Mouse (Mus musculus): ENCODE measurements at regions not wholly inside any gene's neighbourhood (a gene's known extent, or its start where the extent isn't known, plus 50 kb on each side); places are given as distances from the start of the nearest gene placed in this dataset.

DNA sequence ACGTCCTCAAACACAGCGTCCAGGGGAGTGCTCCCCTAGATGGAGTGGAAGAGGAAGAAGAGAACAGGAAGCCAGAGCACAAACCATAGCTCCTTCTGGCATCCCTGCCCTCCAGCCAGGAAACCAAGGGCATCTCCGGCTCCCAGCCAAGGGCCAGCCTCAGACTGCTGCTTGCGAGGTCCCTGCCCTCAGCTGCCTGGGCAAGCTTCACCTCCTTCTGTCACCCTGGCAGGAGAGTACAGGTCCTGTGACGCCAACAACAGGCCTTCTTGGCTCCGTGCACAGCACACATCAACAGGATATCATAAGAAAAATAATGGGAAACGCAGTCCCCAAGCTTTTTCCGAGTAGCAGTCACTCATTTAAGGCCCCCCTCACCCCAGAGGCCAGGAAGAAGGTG lies 212.9 kb upstream of the Mocs1 start:
- DNase-seq (ENCODE audit: low read depth, low spot score), result no peak

DNA sequence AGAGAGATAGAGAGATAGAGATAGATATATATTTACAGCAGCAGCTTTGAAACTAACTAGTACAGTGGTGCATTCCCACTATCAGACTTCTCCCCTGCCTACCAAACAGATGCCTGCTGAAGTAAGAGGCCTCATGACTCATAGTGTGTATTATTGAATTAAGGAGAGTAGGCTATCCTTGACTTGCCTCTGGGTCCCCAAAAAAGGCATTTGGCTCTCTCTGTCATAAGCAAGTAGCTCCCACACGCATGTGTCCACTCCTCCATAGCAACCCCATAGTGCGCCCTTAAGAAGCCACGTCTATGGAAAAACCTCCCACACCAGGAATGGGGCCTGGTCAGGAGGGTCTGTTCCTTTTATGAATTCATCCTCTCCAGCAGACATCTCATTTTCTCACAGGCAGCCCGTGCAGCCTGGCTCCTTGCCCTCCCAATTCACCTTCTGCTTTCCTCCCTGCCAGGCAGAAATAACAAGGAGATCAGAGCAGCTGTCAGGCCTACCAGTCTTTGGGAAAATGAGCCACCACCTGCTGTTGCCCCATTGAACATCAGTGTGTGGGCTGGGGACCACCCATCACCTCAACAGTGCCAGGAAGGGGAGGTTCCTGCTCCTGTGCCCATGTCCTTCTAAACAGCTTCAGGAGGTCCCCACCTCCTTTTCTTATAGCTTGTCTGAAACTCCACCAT lies 208.5 kb upstream of the Mocs1 start:
- DNase-seq (ENCODE audit: low read depth, low spot score), result peak; percentile 65

DNA sequence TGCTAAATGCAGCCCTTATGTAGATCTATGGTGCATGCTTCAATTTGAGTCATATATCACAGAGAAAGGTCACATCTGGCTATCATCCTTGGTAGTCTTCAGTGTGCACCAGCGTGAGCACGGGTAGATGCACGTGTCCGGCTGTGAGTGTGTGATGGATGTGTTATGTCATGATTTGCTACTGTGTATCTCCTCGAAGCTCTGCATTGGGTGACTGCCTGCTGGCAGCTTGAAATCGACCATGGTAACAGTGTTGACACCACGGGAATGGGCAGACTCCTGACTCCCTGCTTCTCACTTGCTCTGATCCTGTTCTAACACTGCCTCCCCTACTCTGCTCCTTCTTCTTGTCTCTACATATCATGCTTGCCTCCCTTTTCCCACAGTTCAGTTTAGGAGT lies 204.9 kb upstream of the Mocs1 start:
- no peak for DNase-seq (ENCODE audit: low read depth, low spot score)

DNA sequence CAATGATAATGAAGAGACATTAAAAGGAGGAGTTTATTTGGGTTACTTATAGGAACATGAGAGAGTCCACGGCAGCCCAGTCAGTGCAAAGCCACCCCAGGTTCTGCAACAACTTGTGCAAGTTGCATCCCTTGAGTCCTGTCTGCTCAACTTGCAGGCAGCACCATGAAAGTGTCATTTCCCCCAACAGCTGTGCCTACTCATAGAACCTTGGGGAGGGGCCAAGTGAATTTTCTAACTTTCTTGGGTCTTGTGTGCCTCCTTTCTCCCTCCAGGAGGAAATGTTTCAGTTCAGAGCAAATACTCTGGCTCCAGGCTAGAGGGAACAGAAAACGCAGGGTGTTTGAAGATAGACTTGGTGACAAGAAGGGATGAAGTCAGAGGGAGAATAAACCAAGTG lies 204.5 kb upstream of the Mocs1 start:
- no peak for DNase-seq (ENCODE audit: low read depth, low spot score)

DNA sequence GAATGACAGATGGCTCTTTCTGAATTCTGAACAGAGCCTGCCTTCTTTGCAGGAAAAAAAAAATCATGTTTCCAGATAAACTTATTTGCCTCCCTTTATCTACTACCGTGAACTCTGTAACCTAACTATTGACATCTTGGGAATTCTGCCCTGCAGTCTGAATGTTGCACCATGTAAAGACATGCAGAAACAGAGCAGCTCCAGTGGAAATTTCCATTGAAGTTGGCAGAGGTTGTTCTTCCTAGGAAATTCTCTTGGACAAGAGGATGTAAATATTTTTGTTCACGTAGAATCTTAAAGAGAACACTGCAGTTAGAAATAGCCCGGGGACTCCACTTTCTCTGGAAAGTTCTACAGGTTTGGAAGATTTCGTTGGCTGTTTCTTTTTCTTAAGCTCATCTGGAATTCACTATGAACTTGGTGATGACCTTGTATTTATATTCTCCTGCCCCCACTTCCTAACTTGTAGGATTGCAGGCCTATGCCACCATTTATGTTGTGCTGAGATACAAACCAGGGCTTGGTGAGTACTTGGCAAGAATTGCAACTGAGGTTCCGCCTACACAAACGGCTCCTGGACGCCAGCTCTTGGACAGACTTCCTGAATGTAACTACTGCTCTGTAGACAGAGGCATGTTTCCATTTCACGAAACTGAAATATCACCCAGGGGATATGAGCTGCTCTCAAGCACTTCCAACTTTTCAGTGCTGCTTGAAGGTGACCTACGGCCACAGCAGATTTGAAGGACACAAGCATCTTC lies 202.7 kb upstream of the Mocs1 start:
- DNase-seq (ENCODE audit: low read depth, low spot score), result peak; percentile 61

DNA sequence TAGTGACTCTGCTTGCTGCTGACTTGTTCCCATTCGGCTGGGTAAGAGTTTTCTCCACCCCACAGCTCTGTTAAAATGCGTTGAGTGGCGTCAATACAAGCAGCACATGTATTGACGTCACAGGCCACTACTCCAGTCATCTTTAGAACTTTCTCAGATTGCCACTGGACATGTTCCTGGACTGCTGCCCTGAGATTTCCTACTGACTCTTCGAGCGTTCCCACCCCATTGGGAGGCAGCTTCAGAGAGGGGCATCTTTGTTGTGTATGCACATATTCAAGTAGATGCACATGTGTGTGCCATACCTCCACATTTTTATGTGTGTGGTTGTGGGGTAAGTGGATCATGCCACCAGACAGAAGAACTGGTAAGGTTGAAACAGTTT lies 202.2 kb upstream of the Mocs1 start:
- DNase-seq (ENCODE audit: low read depth, low spot score), result no peak

DNA sequence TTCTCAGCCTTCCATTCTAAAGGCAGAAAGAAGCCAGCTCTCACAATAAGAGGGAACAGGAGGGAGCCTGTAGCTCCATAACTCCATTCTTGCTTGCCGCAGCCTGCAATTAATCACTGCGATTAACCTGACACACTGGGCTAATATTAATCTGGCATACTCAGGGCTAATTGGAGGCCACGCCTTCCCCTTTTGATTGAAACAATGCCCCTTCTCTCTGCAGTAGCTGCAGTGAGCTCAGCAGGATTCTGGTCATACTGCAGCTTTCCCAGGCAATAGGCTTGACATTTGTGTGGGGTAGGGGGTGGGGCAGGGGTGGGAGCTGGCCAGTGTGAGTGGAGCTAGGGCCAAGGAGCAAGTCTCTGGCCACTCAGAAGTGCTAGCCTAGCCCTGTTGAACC lies 196.9 kb upstream of the Mocs1 start:
- DNase-seq (ENCODE audit: low read depth, low spot score), result no peak

DNA sequence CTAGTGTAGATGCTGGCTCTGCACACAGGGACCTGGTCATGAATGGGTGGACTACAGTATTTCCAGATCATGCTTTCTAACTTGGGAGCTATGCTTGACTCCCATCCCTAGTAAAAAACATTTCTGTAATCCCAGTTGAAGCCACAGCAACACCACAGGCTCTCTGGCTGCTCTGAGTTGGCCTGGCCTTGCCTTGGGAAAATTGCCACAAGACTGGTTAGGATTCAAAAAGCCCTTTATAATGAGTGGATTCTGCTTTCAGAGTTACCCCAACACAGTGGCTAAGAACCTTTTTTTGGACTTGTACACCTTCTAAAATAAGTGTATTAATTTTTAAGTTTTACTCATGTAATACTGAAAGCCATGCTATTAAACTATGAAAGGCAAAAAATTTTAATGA lies 188.1 kb upstream of the Mocs1 start:
- DNase-seq (ENCODE audit: low read depth, low spot score), result no peak

DNA sequence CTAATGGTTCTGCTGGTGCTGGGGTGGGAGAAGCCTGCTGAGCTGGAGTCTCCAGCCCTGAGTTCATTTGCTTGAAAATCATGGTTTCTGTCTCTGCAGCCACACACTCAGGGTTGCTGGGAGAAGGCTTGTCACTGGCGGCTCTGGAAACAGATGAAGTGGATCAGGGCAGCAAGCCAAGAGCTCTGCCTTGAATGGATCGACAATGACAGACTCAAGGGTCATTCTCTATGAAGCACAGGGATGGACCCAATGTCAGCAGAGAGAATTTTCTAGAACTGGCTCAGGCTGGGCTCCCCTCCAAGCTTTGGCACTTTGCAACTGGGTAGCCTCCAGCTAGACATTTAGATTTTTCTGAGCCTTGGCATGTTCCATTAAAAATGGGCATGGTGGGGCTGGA lies 184.7 kb upstream of the Mocs1 start:
- no peak for DNase-seq (ENCODE audit: low read depth, low spot score)

DNA sequence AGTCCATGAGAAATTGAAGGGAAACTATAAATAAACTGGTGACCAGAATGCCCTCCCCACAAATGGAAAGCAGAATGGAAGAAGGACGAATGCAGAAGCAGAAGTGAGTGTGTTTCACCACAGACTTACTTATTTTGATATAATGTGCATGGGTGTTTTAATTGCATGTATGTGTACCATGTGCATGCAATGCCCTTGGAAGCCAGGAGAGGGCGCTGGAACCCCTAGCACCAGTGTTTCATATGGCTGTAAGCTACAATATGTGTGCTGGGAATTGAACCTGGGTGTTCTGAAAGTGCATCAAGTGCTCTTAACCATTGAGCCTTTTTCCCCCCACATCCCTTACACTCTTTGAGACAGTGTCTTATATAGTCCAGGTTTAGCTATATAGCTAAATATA lies 183.1 kb upstream of the Mocs1 start:
- DNase-seq (ENCODE audit: low read depth, low spot score), result no peak

DNA sequence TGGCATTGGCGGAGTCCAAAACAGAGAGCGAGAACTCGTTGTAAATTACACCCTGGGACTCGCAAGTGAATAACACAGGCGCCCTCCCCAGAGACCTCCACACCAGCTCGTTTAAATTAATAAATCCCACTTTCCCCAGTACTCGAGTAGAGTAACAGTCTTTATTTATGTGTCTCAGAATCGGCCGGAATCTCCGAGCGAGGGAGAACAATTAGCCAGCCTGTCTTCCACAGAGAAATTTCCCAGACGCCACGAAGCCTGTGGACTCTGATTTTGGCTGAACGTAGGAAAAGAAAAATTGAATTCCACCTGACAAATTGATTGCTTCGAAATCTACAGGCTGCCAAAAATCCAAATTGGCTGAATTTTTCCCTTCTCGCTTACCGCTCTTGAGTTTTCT lies 180.9 kb upstream of the Mocs1 start:
- DNase-seq (ENCODE audit: low read depth, low spot score), result no peak

DNA sequence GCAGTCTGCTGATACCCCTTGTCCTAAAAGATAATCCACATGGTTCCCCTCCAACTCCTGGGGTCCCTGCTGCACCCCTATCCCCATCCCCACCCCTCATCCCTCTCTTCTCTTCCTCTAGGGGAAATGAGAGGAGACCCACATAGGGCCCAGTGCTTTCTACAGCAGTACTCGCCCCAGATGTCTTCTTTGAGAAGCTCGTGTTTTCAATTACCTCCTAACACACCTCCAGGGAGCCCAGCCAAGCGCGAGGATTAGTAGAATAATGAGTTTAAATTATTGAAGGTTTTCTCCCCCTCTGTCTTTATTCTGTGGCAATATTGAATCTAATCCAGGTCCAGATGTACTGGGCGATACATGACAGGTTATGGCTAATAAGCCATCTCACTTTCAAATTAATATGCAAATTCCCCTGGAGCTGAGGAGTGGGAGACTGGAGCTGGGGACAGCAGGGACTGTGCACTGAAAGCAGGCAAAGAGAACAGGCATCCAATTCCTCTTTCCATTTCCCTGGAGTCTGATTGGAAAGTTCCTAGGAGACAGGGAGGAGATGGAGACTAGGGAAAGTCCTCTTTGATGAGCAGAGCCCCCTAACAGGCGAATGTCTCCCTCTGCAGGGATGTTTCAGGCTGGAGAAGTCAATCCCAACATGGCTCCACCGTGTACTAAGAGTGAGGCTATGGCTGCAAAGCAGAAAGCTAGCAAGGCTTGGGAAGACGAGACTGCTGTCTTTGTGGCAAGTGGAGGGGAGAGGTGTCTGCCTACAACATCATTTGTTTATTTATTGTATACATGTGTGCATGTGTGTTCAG lies 177.2 kb upstream of the Mocs1 start:
- DNase-seq (ENCODE audit: low read depth, low spot score), result no peak

DNA sequence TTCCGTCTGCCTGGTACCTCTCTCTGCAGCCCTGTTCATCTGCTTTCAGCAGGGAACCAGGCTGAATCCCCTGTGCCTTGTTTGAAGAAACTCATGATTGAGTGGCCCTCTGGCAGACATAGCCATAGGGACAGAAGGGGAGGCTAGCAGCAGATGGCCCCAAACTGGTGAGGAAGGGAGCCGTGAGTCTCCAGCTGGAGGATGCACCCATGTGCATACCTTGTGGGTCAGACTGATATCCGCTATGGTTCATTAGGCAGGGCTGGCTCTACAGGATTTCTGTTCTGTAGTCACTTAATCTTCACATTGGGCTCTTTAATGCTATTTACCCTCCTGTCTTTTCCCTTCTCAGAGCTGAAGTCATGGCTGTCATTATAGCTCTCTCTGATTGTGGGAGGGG lies 175.9 kb upstream of the Mocs1 start:
- no peak for DNase-seq (ENCODE audit: low read depth, low spot score)

DNA sequence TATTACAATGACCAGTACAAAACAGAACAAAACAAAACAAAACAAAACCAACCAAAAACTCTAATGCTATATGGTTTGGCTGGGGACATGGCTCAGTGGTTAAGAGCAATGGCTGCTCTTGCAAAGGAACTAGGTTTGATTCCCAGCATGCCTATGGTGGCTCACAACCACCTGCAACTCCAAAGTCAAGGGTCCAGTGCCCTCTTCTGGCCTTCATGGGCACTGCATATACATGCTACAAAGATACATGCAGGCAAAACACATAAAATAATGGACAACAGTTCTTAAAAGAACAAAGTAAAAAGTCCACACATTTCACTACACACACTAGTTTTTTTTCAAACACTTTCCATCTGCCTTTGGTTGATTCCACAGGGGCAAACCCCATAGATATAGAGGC lies 169.7 kb upstream of the Mocs1 start:
- DNase-seq (ENCODE audit: low read depth, low spot score), result no peak

DNA sequence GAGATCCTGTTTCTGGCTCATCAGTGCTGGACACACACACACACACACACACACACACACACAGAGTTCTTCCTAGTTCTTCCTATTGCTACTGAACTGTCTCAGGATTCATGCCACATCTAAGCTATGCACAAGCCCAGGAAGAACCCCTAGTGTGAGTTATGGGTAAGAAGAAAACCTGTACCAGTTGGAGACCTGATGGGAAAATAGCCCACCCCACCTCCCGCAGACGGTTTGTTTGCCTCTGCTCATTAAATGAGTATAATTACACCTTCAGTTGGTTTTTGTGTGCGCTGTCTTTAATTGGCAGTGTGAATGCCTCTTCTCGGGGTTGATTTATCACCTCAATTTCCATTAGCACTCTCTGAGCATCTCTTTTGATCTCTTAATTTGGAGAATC lies 165.8 kb upstream of the Mocs1 start:
- DNase-seq (ENCODE audit: low read depth, low spot score), result no peak

DNA sequence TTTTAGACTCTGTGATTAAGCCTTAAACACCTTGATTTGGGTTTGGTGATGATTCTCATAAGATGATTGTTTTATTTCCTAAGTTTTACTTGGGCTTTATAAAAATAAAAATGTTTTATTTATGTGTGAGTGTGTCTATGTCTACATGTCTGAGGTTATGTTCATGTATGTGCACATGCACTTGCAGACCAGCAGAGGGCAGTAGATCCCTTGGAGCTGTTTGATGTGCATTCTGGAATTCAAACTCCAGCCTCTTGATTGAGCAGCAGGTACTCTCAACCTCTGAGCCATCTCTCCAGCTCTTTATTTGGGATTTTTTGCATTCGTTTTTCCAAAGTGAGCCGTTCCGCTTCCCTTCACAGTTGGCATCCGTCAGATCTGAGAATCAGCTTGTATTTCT lies 161.8 kb upstream of the Mocs1 start:
- DNase-seq (ENCODE audit: low read depth, low spot score), result no peak

DNA sequence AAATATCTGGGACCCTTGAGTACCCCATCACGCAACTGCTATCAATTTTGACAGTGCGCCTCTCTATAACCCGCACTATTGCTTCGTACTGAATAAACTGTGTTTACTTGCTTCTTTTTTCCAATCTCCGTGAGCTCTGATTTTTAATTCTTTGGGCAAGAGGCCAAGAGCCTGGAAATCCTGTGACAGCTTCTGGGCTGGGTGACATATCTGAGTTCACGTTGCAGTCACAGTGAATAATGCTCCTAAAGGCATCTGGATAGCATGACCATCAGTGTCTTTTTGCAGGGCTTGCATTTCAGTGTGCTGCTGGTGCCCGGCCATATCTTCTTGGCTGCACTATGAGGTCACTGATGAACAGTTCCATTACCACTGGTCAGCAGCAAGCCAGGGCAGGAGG lies 158.2 kb upstream of the Mocs1 start:
- DNase-seq (ENCODE audit: low read depth, low spot score), result no peak

DNA sequence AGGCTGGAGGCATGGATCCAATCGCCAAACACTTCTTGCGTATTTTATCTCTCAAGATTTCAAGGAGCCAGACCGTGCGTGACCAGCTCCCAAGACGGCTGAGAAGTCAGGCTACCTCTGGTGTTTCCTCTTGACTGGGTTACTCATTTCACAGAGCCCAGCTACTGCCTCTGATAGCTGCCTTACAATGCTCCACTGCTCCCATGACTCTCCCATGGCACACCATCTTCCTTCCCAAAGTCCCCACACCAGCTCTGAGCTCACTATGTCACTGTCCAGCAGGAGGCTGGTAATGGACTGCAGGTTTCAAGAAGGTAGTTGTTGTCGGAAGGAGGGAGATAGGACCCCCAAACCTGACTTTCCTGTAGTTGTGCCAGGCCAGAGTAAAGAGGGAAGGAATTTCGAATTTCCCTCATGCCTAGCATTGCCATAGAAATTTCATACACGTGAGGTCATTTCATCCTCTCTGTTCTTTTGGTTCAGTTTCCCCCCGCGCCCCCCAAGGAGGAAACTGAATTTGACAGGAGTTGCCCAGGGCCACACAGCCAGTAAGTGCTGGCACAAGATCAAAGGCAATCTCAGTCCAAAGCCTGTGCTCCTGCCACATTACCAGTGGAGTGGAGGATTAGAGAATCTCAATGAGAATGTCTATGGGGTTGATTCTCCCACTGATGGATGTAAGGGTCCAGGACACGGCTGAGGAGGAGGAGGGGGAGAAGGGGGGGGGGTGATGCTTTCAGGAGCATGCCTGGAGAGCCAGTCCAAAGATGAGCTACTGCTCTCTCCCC lies 155.3 kb upstream of the Mocs1 start:
- DNase-seq (ENCODE audit: low read depth, low spot score), result no peak

DNA sequence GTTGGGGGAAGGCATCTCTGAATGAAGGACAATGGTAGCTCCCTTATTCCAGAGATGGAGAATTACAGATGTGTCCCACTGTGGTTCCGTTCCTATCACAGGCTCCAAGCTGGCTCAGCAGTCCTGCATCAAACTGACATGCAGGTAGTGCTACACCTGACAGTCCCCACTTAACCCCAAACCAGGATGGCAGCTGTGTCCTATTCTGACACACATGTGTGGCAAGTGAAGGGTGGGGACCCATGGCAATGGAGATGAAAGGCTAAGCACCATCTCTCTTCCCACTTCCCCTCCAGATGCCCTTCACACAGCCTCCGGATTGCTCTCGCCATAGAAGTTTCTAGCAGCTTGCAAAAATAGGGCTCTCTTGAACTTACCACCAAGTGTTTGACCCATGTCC lies 153.2 kb upstream of the Mocs1 start:
- DNase-seq (ENCODE audit: low read depth, low spot score), result no peak

DNA sequence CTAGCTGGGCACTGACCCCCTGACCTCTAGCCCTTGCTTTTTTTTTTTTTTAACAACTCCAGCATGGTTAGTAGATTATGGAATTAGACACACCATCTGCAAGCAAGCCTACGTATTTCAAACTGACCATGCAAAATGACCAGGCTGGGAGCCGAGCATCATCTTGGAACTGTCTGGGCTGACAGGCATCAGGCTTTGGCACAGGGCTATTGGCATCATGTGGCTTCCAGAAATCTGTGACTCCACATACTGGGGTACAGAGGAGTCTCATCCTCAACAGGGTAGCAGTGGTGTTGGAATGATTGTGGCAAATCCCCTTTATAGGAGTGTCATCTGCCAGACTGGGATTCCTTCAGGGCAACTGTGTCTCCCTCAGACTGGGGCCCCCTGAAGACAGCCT lies 152.7 kb upstream of the Mocs1 start:
- no peak for DNase-seq (ENCODE audit: low read depth, low spot score)

DNA sequence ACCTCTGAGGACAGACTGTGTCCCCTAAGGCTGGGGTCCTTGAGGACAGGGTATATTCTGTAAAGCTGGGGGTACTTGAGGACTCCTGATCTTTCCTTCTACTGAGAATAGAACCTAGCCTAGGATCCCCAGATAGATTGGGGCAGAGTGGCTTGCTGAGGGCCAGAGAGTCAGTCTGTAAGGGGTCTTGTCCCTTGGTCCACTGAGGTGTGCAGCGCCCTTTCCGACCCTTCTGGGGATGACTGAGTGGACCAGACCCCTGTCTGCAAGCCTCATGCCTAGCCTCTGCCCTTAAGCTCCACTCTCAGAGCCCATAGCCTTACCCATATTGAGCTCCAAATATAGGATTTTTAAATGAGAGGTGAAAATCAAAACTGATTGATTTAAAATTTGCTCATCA lies 152.2 kb upstream of the Mocs1 start:
- DNase-seq (ENCODE audit: low read depth, low spot score), result no peak

DNA sequence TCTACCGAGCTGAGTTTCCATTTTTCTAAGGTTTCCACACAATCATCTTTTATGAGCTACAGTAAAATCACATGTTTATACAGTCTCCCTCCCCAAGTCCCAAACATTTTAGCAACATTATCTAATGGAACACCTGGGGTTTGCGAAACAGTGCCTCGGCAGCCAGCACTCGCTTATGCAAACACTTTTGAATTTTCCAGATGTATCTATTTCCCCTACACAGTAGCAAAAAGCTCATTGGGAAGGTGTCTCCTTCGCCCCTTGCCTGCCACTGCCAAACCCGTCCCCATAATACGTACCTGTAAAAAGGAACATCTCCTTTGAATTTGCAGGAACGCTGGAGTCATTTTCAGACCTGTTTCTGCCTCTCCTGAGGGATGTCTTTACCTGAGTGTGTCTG lies 149.6 kb upstream of the Mocs1 start:
- no peak for DNase-seq (ENCODE audit: low read depth, low spot score)
